Mouse (Mus musculus) liver, adult 2 months (tissue): ENCODE measurements around the gene Lingo4. TPM values are rescaled to one million over a fixed set of nuclear protein-coding genes. Genes with fewer than 3 reads are reported as not detected.

ENCODE experiments used
- DNase-seq: peaks from one replicate; pipeline ENCODE4 v3.0.0-alpha.2; 2011; ENCODE audit warnings: low read depth, low spot score; ENCODE audit errors: extremely low read depth
- H3K27ac ChIP-seq: fragments of 200-500 bp; replicated peaks from 2 replicates; pipeline ENCODE4 v1.5.1; 2012; ENCODE audit warnings: low read depth, mild to moderate bottlenecking, control low read depth, inconsistent platforms, low read length; ENCODE audit not compliant: insufficient read depth
- H3K27me3 ChIP-seq: fragments of 200-500 bp; 2 replicates; pipeline ENCODE4 v1.6.1; 2012; ENCODE audit warnings: mild to moderate bottlenecking, moderate library complexity, low read length, inconsistent platforms; ENCODE audit not compliant: control insufficient read depth, insufficient read depth
- H3K36me3 ChIP-seq: fragments of 200-500 bp; 2 replicates; pipeline ENCODE4 v1.6.1; 2012; ENCODE audit warnings: low read length, inconsistent platforms; ENCODE audit not compliant: control insufficient read depth, insufficient read depth
- H3K4me1 ChIP-seq: fragments of 200-500 bp; 2 replicates; pipeline ENCODE4 v1.6.1; 2011; ENCODE audit warnings: low read length; ENCODE audit not compliant: control insufficient read depth, insufficient read depth
- H3K4me3 ChIP-seq: fragments of 200-500 bp; 2 replicates; pipeline ENCODE4 v1.5.1; 2011; ENCODE audit warnings: low read depth, mild to moderate bottlenecking, control low read depth, low read length, moderate library complexity; ENCODE audit not compliant: insufficient read depth
- H3K79me2 ChIP-seq: fragments of 200-500 bp; 2 replicates; pipeline ENCODE4 v1.6.1; 2012; ENCODE audit warnings: inconsistent platforms, mild to moderate bottlenecking, low read length, moderate library complexity; ENCODE audit not compliant: control insufficient read depth, insufficient read depth
- H3K9ac ChIP-seq: fragments of 200-500 bp; 2 replicates; pipeline ENCODE4 v1.6.1; 2012; ENCODE audit warnings: low read depth, mild to moderate bottlenecking, control low read depth, inconsistent platforms, low read length
- CTCF ChIP-seq: fragments of 200-500 bp; IDR thresholded peaks from 2 replicates; pipeline ENCODE4 v1.5.1; 2011; ENCODE audit warnings: low read depth, low read length, control low read depth
- POLR2A ChIP-seq: fragments of 200-500 bp; IDR thresholded peaks from 2 replicates; pipeline ENCODE4 v1.6.1; 2011; ENCODE audit warnings: low read length, control low read depth; ENCODE audit not compliant: insufficient read depth; ENCODE audit errors: extremely low read depth
- WGBS: fragments of 180-500 bp; shearing (Covaris S2); methylation state at CpG from one replicate; pipeline ENCODE4 v1.1.7; 2018; 5-methylcytosine and 5-hydroxymethylcytosine counted together
- polyA plus RNA-seq: library from polyadenylated mRNA; depleted of rRNA; stranded (reverse); fragments of >200 nt; gene quantifications from 2 replicates; pipeline ENCODE4 v1.2.3, GENCODE M21; 2012
- total RNA-seq: library from RNA; depleted of rRNA; stranded (reverse); fragments of >200 nt; gene quantifications from 2 replicates; pipeline ENCODE4 v1.2.3, GENCODE M21; 2014

Gene Lingo4
- total and polyA plus RNA-seq, 2 experiments, result 0.12 to 0.37 TPM

DNA sequence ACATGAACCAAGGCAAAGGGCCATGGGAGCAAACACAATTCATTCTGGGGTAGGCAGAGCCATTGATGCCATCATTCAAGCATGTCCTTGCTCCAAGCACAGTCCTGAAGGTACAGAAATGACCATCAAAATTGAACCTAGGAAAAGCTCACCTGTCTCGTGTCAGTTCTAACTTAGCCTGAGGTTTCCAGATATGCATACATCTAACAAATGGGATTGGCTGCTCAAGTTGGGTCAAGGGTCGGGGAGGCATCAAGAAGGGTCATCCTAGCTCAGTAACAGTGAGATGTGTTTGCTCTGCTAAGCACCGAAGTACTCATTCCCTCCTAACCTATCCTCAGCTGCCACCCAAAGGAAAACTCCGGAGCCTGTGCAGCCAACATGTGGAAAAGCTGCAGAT, 1.5 kb upstream of the Lingo4 start:
- H3K9ac ChIP-seq, result no peak overlapping the region
- no peaks in the 10 kb centered on the region for H3K4me1 ChIP-seq
- H3K79me2 ChIP-seq, result no peaks in the 10 kb centered on the region
- TF ChIP-seq POLR2A, result no peak
- no peak for TF ChIP-seq CTCF
- H3K36me3 ChIP-seq, result peaks cover 25% of the 10 kb centered on the region
- no peak overlapping the region for H3K4me3 ChIP-seq
- DNase-seq, result no peak
- WGBS, result 76% methylated on average over 4 of the region's 4 CpGs
- no peak overlapping the region for H3K27ac ChIP-seq
- no peaks in the 10 kb centered on the region for H3K27me3 ChIP-seq

DNA sequence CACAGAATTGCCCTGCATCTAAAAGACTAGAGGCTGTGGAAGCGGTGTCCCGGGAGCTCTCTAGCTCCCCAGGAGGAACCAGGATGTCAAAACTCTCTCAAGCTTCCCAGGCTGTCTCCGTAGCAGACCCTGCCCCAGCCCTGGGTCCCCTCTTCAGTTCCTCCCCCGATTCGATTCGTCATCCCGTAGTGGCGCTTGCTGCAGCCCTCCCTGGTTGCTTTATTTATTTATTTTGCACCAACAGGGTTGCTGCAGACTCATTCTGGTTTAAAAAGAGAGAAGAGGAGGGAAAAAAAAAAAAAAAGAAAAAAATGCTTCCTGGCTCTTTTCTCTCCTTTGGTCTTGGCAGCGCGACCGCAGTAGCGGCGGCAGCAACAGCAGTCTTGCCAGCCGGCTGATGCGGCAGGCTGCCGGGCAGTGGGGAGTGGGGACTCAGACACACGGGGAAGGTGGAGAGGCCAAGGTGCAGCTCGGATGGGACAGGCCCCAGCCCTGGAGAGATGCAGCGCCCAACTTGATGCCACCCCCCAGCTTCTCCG, 695 bp downstream of the Lingo4 start:
- 13% methylated on average over 20 of the region's 20 CpGs for WGBS

DNA sequence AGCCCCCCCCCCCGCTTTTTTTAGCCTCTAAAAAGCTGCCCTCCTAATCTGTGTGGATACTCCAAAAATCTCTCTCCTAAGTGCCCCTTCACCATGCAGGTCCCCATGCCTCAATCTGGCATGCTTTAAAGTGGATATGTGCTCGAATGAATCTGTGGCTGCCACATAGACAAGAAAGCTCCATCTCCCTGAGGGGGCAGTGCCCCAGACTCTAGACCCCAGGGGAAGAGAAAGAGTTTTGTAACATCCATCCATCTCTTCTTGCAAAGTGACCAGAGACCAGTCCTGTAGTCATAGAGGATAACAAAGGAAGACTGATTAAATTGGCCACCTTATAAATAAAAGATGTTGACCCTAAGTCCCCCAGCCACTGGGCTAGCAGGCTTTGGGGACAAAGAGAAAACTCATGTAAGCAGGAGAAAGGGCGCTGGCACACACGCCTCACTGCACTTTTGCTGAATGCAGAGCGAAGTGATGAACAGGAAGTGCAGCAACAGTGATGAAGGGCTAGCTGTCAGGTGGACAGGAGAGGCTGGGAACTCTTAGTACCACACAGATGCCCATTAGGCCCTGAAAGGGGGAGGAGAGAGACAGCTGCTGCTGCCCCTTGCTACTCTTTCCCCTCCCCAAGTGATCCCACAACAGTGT, 1.5 kb downstream of the Lingo4 start:
- Histone ChIP-seq H3K9ac (no peak overlapping the region), H3K27ac (no peak overlapping the region), H3K4me1 (no peaks in the 10 kb centered on the region), H3K36me3 (peaks cover 14% of the 10 kb centered on the region; the same call in 1 of the 2 replicates), H3K79me2 (no peaks in the 10 kb centered on the region), H3K4me3 (no peak overlapping the region), H3K27me3 (no peaks in the 10 kb centered on the region)
- TF ChIP-seq CTCF (no peak), POLR2A (no peak)
- 70% methylated on average over 5 of the region's 5 CpGs for WGBS
- DNase-seq, result no peak

More for the DNA sequence above, 695 bp downstream of the Lingo4 start:
- Histone ChIP-seq H3K79me2 (no peaks in the 10 kb centered on the region), H3K9ac (no peak overlapping the region), H3K4me1 (no peaks in the 10 kb centered on the region), H3K4me3 (no peak overlapping the region), H3K27ac (no peak overlapping the region), H3K27me3 (no peaks in the 10 kb centered on the region), H3K36me3 (peaks cover 16% of the 10 kb centered on the region; the same call in 1 of the 2 replicates)
- TF ChIP-seq POLR2A (no peak), CTCF (no peak)
- DNase-seq, result no peak

- H3K27me3 ChIP-seq, result no peaks in the 10 kb centered on the region
- H3K4me1 ChIP-seq, result no peaks in the 10 kb centered on the region
- H3K79me2 ChIP-seq, result no peaks in the 10 kb centered on the region
- no peak for DNase-seq
- no peak overlapping the region for H3K9ac ChIP-seq
- 72% methylated on average over 8 of the region's 8 CpGs for WGBS
- no peak overlapping the region for H3K27ac ChIP-seq
- TF ChIP-seq CTCF (no peak), POLR2A (no peak)
- no peak overlapping the region for H3K4me3 ChIP-seq
- no peaks in the 10 kb centered on the region for H3K36me3 ChIP-seq
Observed at GRCm38 (mm10) chr3:94402451-94402850, 4.1 kb downstream of the Lingo4 start.

DNA sequence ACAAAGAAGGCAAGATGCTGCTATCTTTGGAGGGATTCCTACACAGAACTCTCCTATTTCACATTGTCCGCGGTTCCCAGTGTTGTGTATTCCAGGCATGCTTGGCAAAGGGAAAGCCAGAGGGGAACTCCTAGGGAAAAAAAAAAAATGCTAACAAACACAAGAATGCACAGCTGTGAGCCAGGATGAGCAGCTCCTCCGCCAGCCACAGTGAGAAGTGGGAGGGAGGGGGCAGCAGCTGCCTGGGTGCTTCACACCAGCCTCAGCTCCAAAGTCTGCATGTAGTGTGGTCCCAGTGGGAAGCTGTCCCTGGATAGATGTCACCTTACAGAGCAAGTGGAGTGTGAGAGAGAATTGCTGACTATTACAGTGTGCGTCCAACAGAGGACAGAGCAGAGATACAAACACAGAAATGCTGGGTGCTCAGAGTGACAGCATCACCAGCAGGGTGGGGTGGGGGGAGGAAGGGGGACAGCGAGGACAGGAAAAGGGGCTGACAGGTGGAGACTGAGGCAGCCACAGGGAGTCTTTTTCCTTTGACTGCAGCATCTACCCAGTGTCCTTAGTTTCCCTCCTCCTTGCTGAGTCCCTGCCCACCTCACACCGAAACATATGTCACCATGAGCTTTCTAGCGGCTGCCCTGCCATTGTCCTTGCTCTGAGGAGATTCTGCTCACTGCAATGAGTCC, 6.2 kb downstream of the Lingo4 start:
- H3K4me3 ChIP-seq, result no peak overlapping the region
- H3K4me1 ChIP-seq, result no peaks in the 10 kb centered on the region
- H3K27ac ChIP-seq, result no peak overlapping the region
- 47% methylated on average over 7 of the region's 7 CpGs for WGBS
- no peaks in the 10 kb centered on the region for H3K27me3 ChIP-seq
- H3K36me3 ChIP-seq, result no peaks in the 10 kb centered on the region
- H3K79me2 ChIP-seq, result no peaks in the 10 kb centered on the region
- TF ChIP-seq POLR2A, result no peak
- no peak for TF ChIP-seq CTCF
- no peak for DNase-seq
- H3K9ac ChIP-seq, result no peak overlapping the region

DNA sequence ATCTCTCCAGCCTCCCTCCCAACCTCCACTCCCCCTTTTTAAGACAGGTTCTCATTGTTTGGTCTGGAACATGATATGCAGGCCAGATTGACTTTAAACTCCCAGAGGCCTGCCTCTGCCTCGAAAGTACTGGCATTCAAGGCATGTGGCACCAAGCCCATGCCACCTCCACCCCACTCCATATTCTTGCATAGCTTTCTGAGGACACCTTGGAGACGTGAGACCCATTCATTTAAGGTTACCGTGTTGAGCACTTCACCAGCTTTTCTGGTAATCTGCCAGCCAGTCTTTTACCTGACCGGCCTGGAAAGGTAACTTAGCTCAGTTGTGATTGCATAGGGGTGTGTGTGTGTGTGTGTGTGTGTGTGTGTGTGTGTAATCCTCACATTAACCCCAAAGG, 7.2 kb downstream of the Lingo4 start:
- H3K79me2 ChIP-seq, result no peaks in the 10 kb centered on the region
- no peak for DNase-seq
- no peak overlapping the region for H3K4me3 ChIP-seq
- TF ChIP-seq POLR2A, result no peak
- TF ChIP-seq CTCF, result no peak
- no peak overlapping the region for H3K27ac ChIP-seq
- no peak overlapping the region for H3K9ac ChIP-seq
- H3K4me1 ChIP-seq, result no peaks in the 10 kb centered on the region
- WGBS, result 51% methylated on average over 4 of the region's 4 CpGs
- no peaks in the 10 kb centered on the region for H3K27me3 ChIP-seq
- H3K36me3 ChIP-seq, result no peaks in the 10 kb centered on the region
